Mouse (Mus musculus) CH12.LX (cell line): ENCODE data around the gene Cacna2d2. TPM values are rescaled to one million over a fixed set of nuclear protein-coding genes. Genes with fewer than 3 reads are reported as not detected.

Experiments
- DNase-seq: peaks from one replicate; pipeline ENCODE4 v3.0.0-alpha.2; 2013; ENCODE audit errors: extremely low read depth
- H3K27ac ChIP-seq: 2 replicates; pipeline ENCODE4 v1.5.1; 2012; ENCODE audit warnings: low read depth, mild to moderate bottlenecking, control low read depth, moderate library complexity; ENCODE audit not compliant: insufficient read depth
- H3K27me3 ChIP-seq: replicated peaks from 2 replicates; pipeline ENCODE3; 2012; ENCODE audit warnings: inconsistent platforms
- H3K36me3 ChIP-seq, 2 experiments: replicated peaks in 1 of 2; 2 replicates each; pipeline versions ENCODE3 to v1.6.1; 2012; ENCODE audit warnings: inconsistent platforms in 1 of 2, low read length in 1 of 2, mild to moderate bottlenecking in 1 of 2, mixed read lengths in 1 of 2, moderate library complexity in 1 of 2; ENCODE audit not compliant: control insufficient read depth in 1 of 2, insufficient read depth in 1 of 2
- H3K4me1 ChIP-seq, 2 experiments: 2 replicates each; pipeline ENCODE4 v1.6.1; 2012; ENCODE audit warnings: inconsistent platforms in 1 of 2, moderate library complexity in 1 of 2; ENCODE audit not compliant: insufficient read depth in 2 of 2, control insufficient read depth in 1 of 2
- H3K4me2 ChIP-seq: 2 replicates; pipeline ENCODE4 v1.6.1; 2012; ENCODE audit warnings: low read depth, mild to moderate bottlenecking, control low read depth; ENCODE audit not compliant: poor library complexity, insufficient read depth, severe bottlenecking
- H3K4me3 ChIP-seq, 3 experiments: fragments of 150-350 bp in 1 of 3; sonication (generic) in 1 of 3; replicated peaks in 1 of 3; 2 replicates each; pipeline versions ENCODE3 to v1.5.1; 2011 to 2012; ENCODE audit warnings: low read depth in 2 of 3, low read length in 2 of 3, mild to moderate bottlenecking in 2 of 3, moderate library complexity in 2 of 3, control low read depth in 1 of 3, improper control_type of control experiment in 1 of 3, inconsistent platforms in 1 of 3, mixed read lengths in 1 of 3; ENCODE audit not compliant: poor library complexity in 1 of 3
- H3K79me2 ChIP-seq: replicated peaks from 2 replicates; pipeline ENCODE4 v1.6.1; 2012; ENCODE audit warnings: mild to moderate bottlenecking, moderate library complexity; ENCODE audit not compliant: control insufficient read depth, poor library complexity, insufficient read depth, severe bottlenecking; ENCODE audit errors: extremely low read depth
- H3K9ac ChIP-seq: 2 replicates; pipeline ENCODE4 v1.6.1; 2012; ENCODE audit warnings: low read depth, mild to moderate bottlenecking, control low read depth, moderate library complexity; ENCODE audit not compliant: insufficient read depth
- H3K9me3 ChIP-seq: replicated peaks from 2 replicates; pipeline ENCODE3; 2012; ENCODE audit warnings: low read length, inconsistent platforms, mixed read lengths
- CHD2 ChIP-seq: IDR thresholded peaks from 2 replicates; pipeline ENCODE4 v1.6.1; 2011; ENCODE audit warnings: low read length, improper control_type of control experiment
- JUND ChIP-seq: conservative IDR thresholded peaks from 2 replicates; pipeline ENCODE4 v1.6.1; 2011; ENCODE audit warnings: low read depth, low read length, improper control_type of control experiment
- MXI1 ChIP-seq: IDR thresholded peaks from 2 replicates; pipeline ENCODE4 v1.6.1; 2011; ENCODE audit warnings: mild to moderate bottlenecking, low read depth, low read length, improper control_type of control experiment
- NELFE ChIP-seq: IDR thresholded peaks from 2 replicates; pipeline ENCODE4 v1.6.1; 2011; ENCODE audit warnings: low read depth, low read length, improper control_type of control experiment
- PAX5 ChIP-seq: IDR thresholded peaks from 2 replicates; pipeline ENCODE4 v1.6.1; 2012; ENCODE audit warnings: low read length, inconsistent platforms, mixed read lengths
- RCOR1 ChIP-seq: conservative IDR thresholded peaks from 2 replicates; pipeline ENCODE4 v1.6.1; 2012; ENCODE audit warnings: low read depth, mild to moderate bottlenecking, inconsistent platforms, low read length, improper control_type of control experiment
- ZMIZ1 ChIP-seq: IDR thresholded peaks from 2 replicates; pipeline ENCODE4 v1.6.1; 2012; ENCODE audit warnings: low read depth, mild to moderate bottlenecking, inconsistent platforms, low read length, improper control_type of control experiment
- dilution Hi-C: fragments of 300-500 bp; cut with MboI; formaldehyde crosslinking; loops from 2 replicates; pipeline ENCODE4 v1.14.3; 2020; ENCODE audit warnings: low sequenced_read_pairs; ENCODE audit not compliant: extremely low pct_unique_long_range_greater_than_20kb, extremely low pct_ligation_motif_present
- in situ Hi-C: fragments of 300-500 bp; cut with MboI; formaldehyde crosslinking; loops from 3 replicates; pipeline ENCODE4 v1.14.3; 2019; ENCODE audit warnings: low sequenced_read_pairs, low pct_ligation_motif_present, low pct_unique_long_range_greater_than_20kb, mixed read lengths
- polyA plus RNA-seq: library from polyadenylated mRNA; unstranded; fragments of >175 nt; gene quantifications from 2 replicates; pipeline ENCODE4 v1.2.1, GENCODE M21; 2012; ENCODE audit warnings: low read depth; ENCODE audit not compliant: insufficient read length
- total RNA-seq, 2 experiments: library from RNA; depleted of rRNA; stranded (reverse); fragments of 300-350 nt in 1 of 2; fragments of >200 nt in 1 of 2; gene quantifications; 2 replicates each; pipeline ENCODE4 v1.2.3; 2012 to 2014

The Cacna2d2 gene
- total and polyA plus RNA-seq, 3 experiments: 0.04 TPM; not detected in 2

GRCm38 (mm10) chr9:107542721-107543120, 143.3 kb downstream of the Cacna2d2 start:
- Histone ChIP-seq H3K4me3 (peak overlapping the region; percentile 63 to 76 (median 70)), H3K36me3 (peaks cover 44 to 54% of the 10 kb centered on the region in 2 experiments), H3K27ac (no peak overlapping the region), H3K9ac (peak overlapping the region; percentile 77), H3K27me3 (no peaks in the 10 kb centered on the region), H3K4me1 (peaks cover 5 to 40% of the 10 kb centered on the region in 2 experiments; a peak in 2 of 4 replicates), H3K79me2 (no peaks in the 10 kb centered on the region; the same call in 1 of the 2 replicates), H3K4me2 (peak overlapping the region; percentile 95), H3K9me3 (no peaks in the 10 kb centered on the region)
- no peak for DNase-seq
- dilution Hi-C loops (no loop called here), in situ Hi-C loops (no loop called here)
- TF ChIP-seq RCOR1 (no peak), CHD2 (peak; percentile 75)

GRCm38 (mm10) chr9:107543299-107543698, 143.9 kb downstream of the Cacna2d2 start:
- in situ Hi-C loops: no loop called here
- H3K4me1 ChIP-seq: peaks cover 5 to 45% of the 10 kb centered on the region in 2 experiments; a peak in 2 of 4 replicates
- H3K4me2 ChIP-seq: no peak overlapping the region

GRCm38 (mm10) chr9:107544196-107544700, 144.8 kb downstream of the Cacna2d2 start:
- no peak for DNase-seq
- Histone ChIP-seq H3K36me3 (peaks cover 29 to 39% of the 10 kb centered on the region in 2 experiments), H3K79me2 (no peaks in the 10 kb centered on the region), H3K4me3 (no peak overlapping the region), H3K9ac (no peak overlapping the region), H3K27me3 (no peaks in the 10 kb centered on the region), H3K27ac (no peak overlapping the region), H3K9me3 (no peaks in the 10 kb centered on the region), H3K4me1 (peaks cover 5 to 45% of the 10 kb centered on the region in 2 experiments; a peak in 2 of 4 replicates), H3K4me2 (no peak overlapping the region)
- TF ChIP-seq MXI1: no peak
- in situ Hi-C loops: no loop called here
- dilution Hi-C loops: no loop called here

More at GRCm38 (mm10) chr9:107543299-107543698, 143.9 kb downstream of the Cacna2d2 start:
- Histone ChIP-seq H3K9me3 (no peaks in the 10 kb centered on the region), H3K9ac (no peak overlapping the region), H3K79me2 (no peaks in the 10 kb centered on the region), H3K27me3 (no peaks in the 10 kb centered on the region), H3K4me3 (no peak overlapping the region), H3K27ac (no peak overlapping the region), H3K36me3 (peaks cover 38 to 48% of the 10 kb centered on the region in 2 experiments)
- dilution Hi-C loops: no loop called here
- DNase-seq: no peak
- TF ChIP-seq PAX5: no peak
- no peak for TF ChIP-seq JUND

- Histone ChIP-seq H3K9me3 (no peaks in the 10 kb centered on the region), H3K79me2 (no peaks in the 10 kb centered on the region)
- no peak for DNase-seq
- dilution Hi-C loops: no loop called here
- TF ChIP-seq CHD2 (no peak), ZMIZ1 (no peak), NELFE (no peak), MXI1 (no peak)
- TF ChIP-seq, all 38 proteins: peak for 0
- Histone ChIP-seq H3K27ac (no peak overlapping the region), H3K36me3 (peaks cover 24 to 34% of the 10 kb centered on the region in 2 experiments), H3K9ac (no peak overlapping the region), H3K4me3 (no peak overlapping the region), H3K4me2 (no peak overlapping the region), H3K4me1 (peaks cover 5 to 45% of the 10 kb centered on the region in 2 experiments; a peak in 2 of 4 replicates), H3K27me3 (no peaks in the 10 kb centered on the region)
- in situ Hi-C loops: no loop called here
Measured at GRCm38 (mm10) chr9:107544729-107545128, 145.3 kb downstream of the Cacna2d2 start.
